Mouse (Mus musculus) heart, postnatal 4 days (tissue): Measurements from ENCODE around the gene Slc25a24. TPM values are rescaled to one million over a fixed set of nuclear protein-coding genes. Genes with fewer than 3 reads are reported as not detected.

Source experiments
- DNase-seq: peaks from one replicate; pipeline ENCODE4 v3.0.0; 2021
- total RNA-seq, 2 experiments: library from RNA; stranded (reverse); gene quantifications; 2 replicates each; pipeline ENCODE4 v1.2.3; 2021

Slc25a24 gene
- 10 to 100 TPM; 18.8 to 21.3 TPM for total RNA-seq

- DNase-seq: peak; percentile 64
These were observed at the start of gene Slc25a24 for GRCm38 (mm10) chr3:109122641-109123530. TSS of gene Slc25a24 (plus strand) at chr3:109123149.

- no peak for DNase-seq
These were observed 42.8 kb upstream of the Slc25a24 start, which contains the start of gene Slc25a54 for GRCm38 (mm10) chr3:109080169-109080568. TSS of gene Slc25a54 (plus strand) at chr3:109080469.

GRCm38 (mm10) chr3:109084418-109084817 lies 38.5 kb upstream of the Slc25a24 start:
- DNase-seq: no peak

- DNase-seq: no peak
These were observed 34.5 kb upstream of the Slc25a24 start for GRCm38 (mm10) chr3:109088460-109088859.

- DNase-seq: no peak
These were observed 18.2 kb upstream of the Slc25a24 start for GRCm38 (mm10) chr3:109104702-109105101.

GRCm38 (mm10) chr3:109117136-109117535 lies 5.8 kb upstream of the Slc25a24 start:
- no peak for DNase-seq

GRCm38 (mm10) chr3:109119562-109119961 lies 3.4 kb upstream of the Slc25a24 start:
- DNase-seq: no peak

GRCm38 (mm10) chr3:109119973-109120372 lies 3.0 kb upstream of the Slc25a24 start:
- no peak for DNase-seq

- DNase-seq: peak; percentile 57
These were observed 607 bp downstream of the Slc25a24 start for GRCm38 (mm10) chr3:109123531-109123981.

GRCm38 (mm10) chr3:109124091-109124490 lies 1.1 kb downstream of the Slc25a24 start:
- DNase-seq: no peak

GRCm38 (mm10) chr3:109125531-109125930 lies 2.6 kb downstream of the Slc25a24 start:
- DNase-seq: peak; percentile 35

GRCm38 (mm10) chr3:109129768-109130167 lies 6.8 kb downstream of the Slc25a24 start:
- DNase-seq: no peak

- no peak for DNase-seq
These were observed 10.0 kb downstream of the Slc25a24 start for GRCm38 (mm10) chr3:109132966-109133365.

GRCm38 (mm10) chr3:109134036-109134435 lies 11.1 kb downstream of the Slc25a24 start:
- DNase-seq: no peak

GRCm38 (mm10) chr3:109135352-109135751 lies 12.4 kb downstream of the Slc25a24 start:
- DNase-seq: no peak

- DNase-seq: no peak
These were observed 29.6 kb downstream of the Slc25a24 start for GRCm38 (mm10) chr3:109152561-109152960.

- DNase-seq: no peak
These were observed 30.5 kb downstream of the Slc25a24 start for GRCm38 (mm10) chr3:109153410-109153809.

GRCm38 (mm10) chr3:109155926-109156669 lies 33.1 kb downstream of the Slc25a24 start:
- DNase-seq: no peak

GRCm38 (mm10) chr3:109157481-109157880 lies 34.5 kb downstream of the Slc25a24 start:
- no peak for DNase-seq

GRCm38 (mm10) chr3:109164088-109164487 lies 41.1 kb downstream of the Slc25a24 start:
- DNase-seq: no peak

- DNase-seq: no peak
These were observed 41.7 kb downstream of the Slc25a24 start for GRCm38 (mm10) chr3:109164644-109165043.

- DNase-seq: no peak
These were observed 42.4 kb downstream of the Slc25a24 start for GRCm38 (mm10) chr3:109165214-109165829.

- no peak for DNase-seq
These were observed 46.2 kb downstream of the Slc25a24 start for GRCm38 (mm10) chr3:109169121-109169520.
